Mouse (Mus musculus) stomach, postnatal 0 days (tissue): ENCODE results near the gene Klk5. TPM values are rescaled to one million over a fixed set of nuclear protein-coding genes. Genes with fewer than 3 reads are reported as not detected.

Experiments
- ATAC-seq: fragments of 200-750 bp; cut with Nextera tagmentation; 2 replicates; pipeline ENCODE4 v1.8.0; 2017; ENCODE audit not compliant: low FRiP score, low TSS enrichment
- DNase-seq: peaks from one replicate; pipeline ENCODE4 v3.0.0-alpha.2; 2016; ENCODE audit warnings: low spot score
- H3K27ac ChIP-seq: fragments of 300-500 bp; sonication (generic); replicated peaks from 2 replicates; pipeline ENCODE4 v1.5.1; 2014; ENCODE audit warnings: mild to moderate bottlenecking, control low read depth
- H3K27me3 ChIP-seq: fragments of 300-500 bp; sonication (generic); 2 replicates; pipeline ENCODE4 v1.6.1; 2014; ENCODE audit warnings: low read length; ENCODE audit not compliant: control insufficient read depth, insufficient read depth
- H3K36me3 ChIP-seq: fragments of 300-500 bp; sonication (generic); 2 replicates; pipeline ENCODE4 v1.6.1; 2014; ENCODE audit warnings: low read length, mixed read lengths; ENCODE audit not compliant: control insufficient read depth, insufficient read depth
- H3K4me1 ChIP-seq: fragments of 300-500 bp; sonication (generic); replicated peaks from 2 replicates; pipeline ENCODE4 v1.6.1; 2014; ENCODE audit warnings: antibody characterized with exemption; ENCODE audit not compliant: control insufficient read depth, insufficient read depth
- H3K4me2 ChIP-seq: fragments of 300-500 bp; sonication (generic); replicated peaks from 2 replicates; pipeline ENCODE4 v1.6.1; 2014; ENCODE audit warnings: low read depth, mild to moderate bottlenecking, control low read depth, moderate library complexity
- H3K4me3 ChIP-seq: fragments of 300-500 bp; sonication (generic); 2 replicates; pipeline ENCODE4 v1.5.1; 2014; ENCODE audit warnings: low read depth, low read length, control low read depth
- H3K9ac ChIP-seq: fragments of 300-500 bp; sonication (generic); 2 replicates; pipeline ENCODE4 v1.6.1; 2014; ENCODE audit warnings: mild to moderate bottlenecking, low read length, control low read depth, mixed read lengths
- H3K9me3 ChIP-seq: fragments of 300-500 bp; sonication (generic); 2 replicates; pipeline ENCODE4 v1.6.1; 2016; ENCODE audit warnings: low read length; ENCODE audit not compliant: control insufficient read depth
- CTCF ChIP-seq: IDR thresholded peaks from 2 replicates; pipeline ENCODE4 v1.5.1; 2016; ENCODE audit warnings: antibody characterized with exemption, low read depth, mild to moderate bottlenecking, moderate library complexity
- EP300 ChIP-seq: optimal IDR thresholded peaks from 2 replicates; pipeline ENCODE3; 2016; ENCODE audit warnings: antibody characterized with exemption
- WGBS: fragments of 180-500 bp; shearing (Covaris S2); extraction: QIAGEN DNeasy Blood & Tissue Kit; methylation state at CpG from one replicate; pipeline ENCODE4 v1.1.7; 2014; 5-methylcytosine and 5-hydroxymethylcytosine counted together
- polyA plus RNA-seq: library from polyadenylated mRNA; unstranded; fragments of >200 nt; fragmentation: Nextera tagmentation; extraction: Ambion mirVana; gene quantifications from 2 replicates; pipeline ENCODE4 v1.2.1, GENCODE M21; 2015

Gene Klk5
- polyA plus RNA-seq, 1 experiment from 2014 or later = 74.9 TPM

DNA sequence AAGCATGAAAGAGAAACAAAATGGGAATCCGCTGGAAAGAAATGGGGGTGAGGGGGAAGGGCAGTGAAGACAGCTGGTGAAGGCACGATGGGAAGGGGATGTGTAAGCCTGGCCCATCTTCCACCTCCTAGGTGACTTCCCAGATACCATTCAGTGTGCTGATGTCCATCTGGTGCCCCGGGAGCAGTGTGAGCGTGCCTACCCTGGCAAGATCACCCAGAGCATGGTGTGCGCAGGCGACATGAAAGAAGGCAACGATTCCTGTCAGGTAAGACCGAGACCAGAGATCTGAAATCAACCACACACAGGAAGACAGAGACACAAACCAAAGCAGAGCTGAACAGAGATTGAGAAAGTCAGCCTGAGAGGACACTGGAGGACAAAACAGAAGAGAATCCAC, 12.8 kb upstream of the Klk5 start:
- H3K36me3 ChIP-seq = no peaks in the 10 kb centered on the region
- TF ChIP-seq EP300 = no peak
- ATAC-seq (no peak), DNase-seq (no peak)
- no peaks in the 10 kb centered on the region for H3K9me3 ChIP-seq
- 89% methylated on average over 8 of the region's 8 CpGs for WGBS
- H3K4me2 ChIP-seq = no peak overlapping the region
- no peaks in the 10 kb centered on the region for H3K27me3 ChIP-seq
- H3K27ac ChIP-seq = no peak overlapping the region
- H3K4me1 ChIP-seq = no peaks in the 10 kb centered on the region
- no peak overlapping the region for H3K9ac ChIP-seq
- H3K4me3 ChIP-seq = no peak overlapping the region

- H3K27me3 ChIP-seq = no peaks in the 10 kb centered on the region
- no peak overlapping the region for H3K4me3 ChIP-seq
- 84% methylated on average over 4 of the region's 4 CpGs for WGBS
- DNase-seq (no peak), ATAC-seq (no peak)
- no peak overlapping the region for H3K9ac ChIP-seq
- no peaks in the 10 kb centered on the region for H3K4me1 ChIP-seq
- no peak for TF ChIP-seq CTCF
- no peak for TF ChIP-seq EP300
- H3K27ac ChIP-seq = no peak overlapping the region
- no peak overlapping the region for H3K4me2 ChIP-seq
- no peaks in the 10 kb centered on the region for H3K36me3 ChIP-seq
- no peaks in the 10 kb centered on the region for H3K9me3 ChIP-seq
These were observed 2.0 kb downstream of the Klk5 start for GRCm38 (mm10) chr7:43843801-43844200.

GRCm38 (mm10) chr7:43851616-43852015, 9.8 kb downstream of the Klk5 start:
- no peak for DNase-seq

GRCm38 (mm10) chr7:43854642-43855380, 13.0 kb downstream of the Klk5 start:
- ATAC-seq (no peak), DNase-seq (no peak)
- TF ChIP-seq CTCF = no peak
- TF ChIP-seq EP300 = no peak
- Histone ChIP-seq H3K9me3 (no peaks in the 10 kb centered on the region), H3K4me3 (no peak overlapping the region), H3K27ac (no peak overlapping the region), H3K27me3 (no peaks in the 10 kb centered on the region), H3K4me2 (no peak overlapping the region), H3K4me1 (no peaks in the 10 kb centered on the region), H3K9ac (no peak overlapping the region), H3K36me3 (no peaks in the 10 kb centered on the region)
- 52% methylated on average over 9 of the region's 9 CpGs for WGBS

More at GRCm38 (mm10) chr7:43851616-43852015, 9.8 kb downstream of the Klk5 start:
- H3K9ac ChIP-seq = no peak overlapping the region
- no peaks in the 10 kb centered on the region for H3K27me3 ChIP-seq
- no peaks in the 10 kb centered on the region for H3K4me1 ChIP-seq
- H3K4me2 ChIP-seq = no peak overlapping the region
- no peak for ATAC-seq
- no peak overlapping the region for H3K27ac ChIP-seq
- 87% methylated on average over 6 of the region's 6 CpGs for WGBS
- no peaks in the 10 kb centered on the region for H3K36me3 ChIP-seq
- no peaks in the 10 kb centered on the region for H3K9me3 ChIP-seq
- no peak overlapping the region for H3K4me3 ChIP-seq
- TF ChIP-seq CTCF (no peak), EP300 (no peak)

DNA sequence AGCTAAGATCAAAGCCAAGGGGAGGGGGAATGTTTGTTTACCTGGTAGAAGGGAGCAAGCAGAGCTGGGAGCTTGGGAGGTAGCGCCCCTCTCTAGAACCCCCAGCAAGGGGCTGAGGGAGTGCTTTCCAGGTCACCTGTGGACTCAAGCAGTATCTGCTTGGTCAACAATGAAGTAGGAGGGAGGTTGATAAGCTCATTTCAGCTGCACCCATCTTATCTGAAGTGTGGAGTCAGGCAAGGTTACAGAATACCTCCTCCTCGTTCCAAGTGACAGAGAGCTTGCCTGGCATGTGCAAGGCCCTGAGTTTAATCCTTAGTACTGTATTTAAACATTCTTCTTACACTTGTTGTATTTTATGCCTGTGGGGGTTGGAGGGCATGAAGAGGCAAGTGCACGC, 13.9 kb downstream of the Klk5 start:
- H3K4me2 ChIP-seq = no peak overlapping the region
- TF ChIP-seq CTCF (no peak), EP300 (no peak)
- H3K4me3 ChIP-seq = no peak overlapping the region
- no peaks in the 10 kb centered on the region for H3K9me3 ChIP-seq
- H3K27ac ChIP-seq = peak overlapping the region; percentile 67; the same call in 1 of the 2 replicates
- H3K9ac ChIP-seq = no peak overlapping the region
- WGBS = 33% methylated on average over 3 of the region's 3 CpGs
- no peaks in the 10 kb centered on the region for H3K36me3 ChIP-seq
- ATAC-seq = peak; percentile 78
- no peaks in the 10 kb centered on the region for H3K27me3 ChIP-seq
- H3K4me1 ChIP-seq = no peaks in the 10 kb centered on the region
- peak; percentile 20 for DNase-seq

DNA sequence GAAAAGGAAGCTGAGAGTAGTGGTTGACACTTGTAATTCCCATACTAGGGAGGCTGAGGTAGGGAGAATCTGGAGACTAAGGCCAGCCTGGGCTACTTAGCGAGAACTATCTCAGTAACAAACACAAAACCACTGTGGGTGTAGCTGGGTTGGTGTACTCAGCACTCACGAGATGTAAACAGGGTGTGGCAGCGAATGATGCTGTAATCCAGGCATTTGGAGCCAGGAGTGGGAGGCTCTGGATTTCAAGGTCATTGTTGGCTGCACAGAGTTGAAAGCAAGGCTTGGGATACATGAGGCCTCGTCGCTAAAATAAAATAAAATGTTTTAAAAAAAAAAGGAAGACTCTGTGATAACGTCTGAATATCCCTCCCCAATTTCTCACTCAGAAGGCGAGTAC, 14.5 kb downstream of the Klk5 start:
- Histone ChIP-seq H3K36me3 (no peaks in the 10 kb centered on the region), H3K4me1 (no peaks in the 10 kb centered on the region), H3K9me3 (no peaks in the 10 kb centered on the region), H3K27me3 (no peaks in the 10 kb centered on the region), H3K9ac (no peak overlapping the region), H3K4me3 (no peak overlapping the region), H3K27ac (peak overlapping the region; percentile 67), H3K4me2 (no peak overlapping the region)
- ATAC-seq = peak; percentile 83
- peak; percentile 33 for DNase-seq
- no peak for TF ChIP-seq EP300
- no peak for TF ChIP-seq CTCF
- 66% methylated on average over 7 of the region's 7 CpGs for WGBS
